Mouse (Mus musculus) liver, adult 2 months (tissue): ENCODE results near the gene Erg. TPM values are rescaled to one million over a fixed set of nuclear protein-coding genes. Genes with fewer than 3 reads are reported as not detected.
A peak's percentile ranks its signal among the peaks of the same experiment; 100 is the strongest.

Experiments
- DNase-seq: peaks from one replicate; pipeline ENCODE4 v3.0.0-alpha.2; 2011; ENCODE audit warnings: low read depth, low spot score; ENCODE audit errors: extremely low read depth
- H3K27ac ChIP-seq: fragments of 200-500 bp; replicated peaks from 2 replicates; pipeline ENCODE4 v1.5.1; 2012; ENCODE audit warnings: low read depth, mild to moderate bottlenecking, control low read depth, inconsistent platforms, low read length; ENCODE audit not compliant: insufficient read depth
- H3K27me3 ChIP-seq: fragments of 200-500 bp; 2 replicates; pipeline ENCODE4 v1.6.1; 2012; ENCODE audit warnings: mild to moderate bottlenecking, moderate library complexity, low read length, inconsistent platforms; ENCODE audit not compliant: control insufficient read depth, insufficient read depth
- H3K36me3 ChIP-seq: fragments of 200-500 bp; 2 replicates; pipeline ENCODE4 v1.6.1; 2012; ENCODE audit warnings: low read length, inconsistent platforms; ENCODE audit not compliant: control insufficient read depth, insufficient read depth
- H3K4me1 ChIP-seq: fragments of 200-500 bp; 2 replicates; pipeline ENCODE4 v1.6.1; 2011; ENCODE audit warnings: low read length; ENCODE audit not compliant: control insufficient read depth, insufficient read depth
- H3K4me3 ChIP-seq: fragments of 200-500 bp; 2 replicates; pipeline ENCODE4 v1.5.1; 2011; ENCODE audit warnings: low read depth, mild to moderate bottlenecking, control low read depth, low read length, moderate library complexity; ENCODE audit not compliant: insufficient read depth
- H3K79me2 ChIP-seq: fragments of 200-500 bp; 2 replicates; pipeline ENCODE4 v1.6.1; 2012; ENCODE audit warnings: inconsistent platforms, mild to moderate bottlenecking, low read length, moderate library complexity; ENCODE audit not compliant: control insufficient read depth, insufficient read depth
- H3K9ac ChIP-seq: fragments of 200-500 bp; 2 replicates; pipeline ENCODE4 v1.6.1; 2012; ENCODE audit warnings: low read depth, mild to moderate bottlenecking, control low read depth, inconsistent platforms, low read length
- CTCF ChIP-seq: fragments of 200-500 bp; IDR thresholded peaks from 2 replicates; pipeline ENCODE4 v1.5.1; 2011; ENCODE audit warnings: low read depth, low read length, control low read depth
- POLR2A ChIP-seq: fragments of 200-500 bp; IDR thresholded peaks from 2 replicates; pipeline ENCODE4 v1.6.1; 2011; ENCODE audit warnings: low read length, control low read depth; ENCODE audit not compliant: insufficient read depth; ENCODE audit errors: extremely low read depth
- WGBS: fragments of 180-500 bp; shearing (Covaris S2); methylation state at CpG from one replicate; pipeline ENCODE4 v1.1.7; 2018; 5-methylcytosine and 5-hydroxymethylcytosine counted together
- polyA plus RNA-seq: library from polyadenylated mRNA; depleted of rRNA; stranded (reverse); fragments of >200 nt; gene quantifications from 2 replicates; pipeline ENCODE4 v1.2.3, GENCODE M21; 2012
- total RNA-seq: library from RNA; depleted of rRNA; stranded (reverse); fragments of >200 nt; gene quantifications from 2 replicates; pipeline ENCODE4 v1.2.3, GENCODE M21; 2014

Erg gene
- total and polyA plus RNA-seq, 2 experiments, result 4.8 to 5.6 TPM

DNA sequence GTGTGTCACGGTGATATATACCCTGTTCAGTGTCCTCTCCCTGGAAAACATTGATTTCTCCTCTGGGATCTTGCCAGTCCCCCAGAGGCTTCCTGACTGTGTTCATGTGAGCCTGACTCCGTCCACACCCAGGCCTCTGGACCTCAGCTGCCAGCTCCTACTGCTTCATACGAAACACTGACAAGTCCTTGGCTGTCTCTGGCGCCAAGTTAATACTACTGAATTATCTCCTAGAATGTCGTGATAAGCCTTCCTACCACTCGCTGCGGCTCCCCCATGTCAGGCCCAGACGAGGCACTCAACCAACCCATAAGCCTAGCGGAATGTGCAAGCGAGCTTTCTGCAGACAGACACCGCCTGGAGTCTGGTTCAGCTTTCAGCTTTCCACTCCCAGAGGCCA is 210.0 kb downstream of the Erg start:
- H3K36me3 ChIP-seq, result no peaks in the 10 kb centered on the region
- no peaks in the 10 kb centered on the region for H3K79me2 ChIP-seq
- no peaks in the 10 kb centered on the region for H3K27me3 ChIP-seq
- H3K9ac ChIP-seq, result no peak overlapping the region
- no peak overlapping the region for H3K4me3 ChIP-seq
- WGBS, result 66% methylated on average over 11 of the region's 11 CpGs
- no peak for TF ChIP-seq POLR2A
- no peak for TF ChIP-seq CTCF
- no peaks in the 10 kb centered on the region; the same call in 1 of the 2 replicates for H3K4me1 ChIP-seq
- H3K27ac ChIP-seq, result no peak overlapping the region
- no peak for DNase-seq

DNA sequence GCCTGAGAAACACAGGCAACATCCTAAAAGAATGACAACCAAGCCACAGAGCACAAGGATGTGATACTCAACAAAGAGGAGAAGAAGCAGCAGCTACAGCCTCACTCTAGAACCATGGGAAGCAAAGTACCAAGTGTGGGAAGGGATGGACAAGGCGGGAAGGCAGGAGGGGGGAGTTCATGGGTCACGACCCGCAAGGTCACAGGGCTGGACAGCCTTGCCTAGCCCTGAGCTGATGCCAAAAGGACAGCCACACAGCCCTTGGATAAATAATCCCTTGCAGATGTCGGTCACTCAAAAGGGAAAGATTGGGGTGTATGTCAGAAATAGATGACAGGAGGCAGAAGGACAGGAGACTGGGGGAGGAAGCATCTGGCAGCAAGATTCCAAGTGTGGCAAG is 211.7 kb downstream of the Erg start:
- no peak overlapping the region for H3K9ac ChIP-seq
- 45% methylated on average over 4 of the region's 4 CpGs for WGBS
- TF ChIP-seq POLR2A, result no peak
- TF ChIP-seq CTCF, result no peak

DNA sequence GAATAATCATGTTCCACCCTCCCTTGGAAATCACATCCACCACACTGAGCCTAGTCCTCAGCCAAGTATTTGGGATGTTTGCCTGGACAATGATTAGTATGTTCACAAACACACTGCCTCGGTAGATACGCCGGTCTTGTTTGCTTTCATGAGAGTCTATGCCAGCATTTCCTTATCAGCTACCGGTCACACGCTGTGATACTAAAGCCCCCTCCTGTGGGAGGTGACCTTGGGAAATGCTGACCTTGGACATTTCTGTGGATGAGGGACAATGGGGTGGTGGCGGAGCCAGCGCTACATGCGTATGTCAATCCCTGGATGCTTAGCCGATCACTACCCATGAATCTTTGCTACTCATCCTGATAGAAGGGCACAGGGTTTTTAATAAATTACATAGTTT is 213.4 kb downstream of the Erg start:
- peak; percentile 15 for DNase-seq
- TF ChIP-seq POLR2A, result no peak
- TF ChIP-seq CTCF, result no peak
- Histone ChIP-seq H3K79me2 (no peaks in the 10 kb centered on the region), H3K9ac (no peak overlapping the region), H3K4me3 (no peak overlapping the region), H3K27ac (no peak overlapping the region), H3K4me1 (no peaks in the 10 kb centered on the region; the same call in 1 of the 2 replicates), H3K27me3 (no peaks in the 10 kb centered on the region), H3K36me3 (no peaks in the 10 kb centered on the region)
- WGBS, result 48% methylated on average over 9 of the region's 9 CpGs

More for the DNA sequence above, 211.7 kb downstream of the Erg start:
- DNase-seq, result no peak
- no peaks in the 10 kb centered on the region for H3K79me2 ChIP-seq
- H3K36me3 ChIP-seq, result no peaks in the 10 kb centered on the region
- no peak overlapping the region; the same call in 1 of the 2 replicates for H3K27ac ChIP-seq
- H3K4me1 ChIP-seq, result no peaks in the 10 kb centered on the region; the same call in 1 of the 2 replicates
- H3K27me3 ChIP-seq, result no peaks in the 10 kb centered on the region
- no peak overlapping the region for H3K4me3 ChIP-seq

DNA sequence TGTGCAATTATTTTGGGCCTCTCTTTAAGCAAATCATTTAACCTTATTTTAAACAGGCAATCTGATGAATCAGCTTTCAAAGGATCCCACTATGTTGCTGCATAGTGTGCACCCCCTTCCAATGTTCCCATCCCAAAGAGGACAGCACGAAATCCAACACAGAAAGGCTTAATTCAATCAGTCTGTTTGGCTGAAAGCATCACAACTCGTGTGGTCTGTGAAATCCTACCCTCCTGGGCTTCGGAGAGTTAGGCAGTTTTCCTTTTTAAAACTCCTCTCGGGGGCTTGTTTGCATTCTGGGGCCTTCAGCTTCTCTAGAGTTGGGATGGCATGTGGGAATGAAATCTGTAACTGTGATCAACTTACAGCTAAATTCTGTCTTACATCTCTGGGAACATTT is 214.7 kb downstream of the Erg start:
- Histone ChIP-seq H3K79me2 (no peaks in the 10 kb centered on the region), H3K4me3 (no peak overlapping the region), H3K27ac (no peak overlapping the region), H3K9ac (no peak overlapping the region), H3K27me3 (no peaks in the 10 kb centered on the region), H3K4me1 (no peaks in the 10 kb centered on the region; the same call in 1 of the 2 replicates), H3K36me3 (no peaks in the 10 kb centered on the region)
- no peak for DNase-seq
- 81% methylated on average over 4 of the region's 4 CpGs for WGBS
- no peak for TF ChIP-seq CTCF
- TF ChIP-seq POLR2A, result no peak

DNA sequence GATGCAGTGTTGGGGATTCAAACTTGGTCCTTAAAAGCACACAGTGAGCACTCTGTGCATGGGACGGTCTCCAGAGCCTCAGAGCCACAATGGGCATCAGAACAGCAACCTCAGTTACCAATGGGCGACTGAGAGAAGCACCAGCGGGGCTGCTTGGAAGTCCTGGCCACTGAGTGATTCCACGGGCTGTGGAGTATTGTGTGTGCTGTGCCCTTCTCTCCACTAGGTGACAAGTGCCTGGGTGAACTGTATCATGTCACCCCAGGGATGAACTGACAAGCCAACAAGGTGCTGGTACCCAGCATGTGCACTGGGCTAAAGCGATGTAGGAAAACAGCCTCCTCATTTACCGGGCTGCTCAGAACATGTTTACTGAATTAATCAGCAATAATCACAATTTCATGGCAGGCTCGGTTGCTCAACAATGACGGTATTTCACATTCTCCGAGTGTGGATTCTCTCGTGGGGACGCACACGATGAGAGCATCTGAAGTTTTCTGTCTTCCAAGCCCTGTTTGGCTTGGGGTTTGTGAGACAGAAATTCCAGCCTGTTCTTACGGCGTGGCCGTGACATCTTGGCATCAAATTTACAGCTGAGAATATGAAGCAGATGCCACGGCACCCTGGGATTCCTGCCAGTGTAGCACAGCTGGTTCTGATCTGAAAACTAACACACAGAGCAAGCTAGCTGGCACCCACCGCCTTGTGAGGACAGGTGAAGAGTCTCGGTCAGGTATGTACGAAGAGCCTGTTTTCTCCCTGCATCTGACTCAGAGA is 219.2 kb downstream of the Erg start:
- Histone ChIP-seq H3K9ac (no peak overlapping the region), H3K4me1 (no peaks in the 10 kb centered on the region), H3K4me3 (no peak overlapping the region), H3K36me3 (no peaks in the 10 kb centered on the region), H3K27me3 (no peaks in the 10 kb centered on the region), H3K79me2 (no peaks in the 10 kb centered on the region), H3K27ac (no peak overlapping the region)
- TF ChIP-seq CTCF, result no peak
- no peak for TF ChIP-seq POLR2A
- 92% methylated on average over 19 of the region's 19 CpGs for WGBS
- no peak for DNase-seq

DNA sequence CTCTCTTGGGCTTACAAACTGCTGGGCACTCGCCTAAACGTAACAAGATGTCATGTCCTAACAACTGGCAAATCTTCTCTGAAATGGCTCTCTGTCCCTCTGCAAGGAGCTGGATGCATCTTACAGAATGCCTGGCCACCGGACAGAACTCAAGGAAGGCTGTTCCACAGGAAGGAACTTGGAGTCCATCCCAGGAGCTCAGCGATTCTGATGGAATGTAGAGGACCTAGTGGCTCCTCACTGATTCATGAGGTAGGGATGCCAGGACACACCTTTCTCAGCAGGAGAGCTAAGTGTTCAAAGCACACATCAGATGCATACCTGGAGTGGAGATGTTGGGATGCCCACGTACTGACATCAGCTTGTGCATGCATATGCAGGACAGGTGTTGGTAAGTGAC is 221.2 kb downstream of the Erg start:
- WGBS, result 88% methylated on average over 5 of the region's 5 CpGs
- no peak overlapping the region for H3K9ac ChIP-seq
- H3K79me2 ChIP-seq, result no peaks in the 10 kb centered on the region
- H3K27ac ChIP-seq, result no peak overlapping the region
- TF ChIP-seq POLR2A (no peak), CTCF (no peak)
- H3K4me3 ChIP-seq, result no peak overlapping the region
- no peaks in the 10 kb centered on the region for H3K36me3 ChIP-seq
- H3K27me3 ChIP-seq, result no peaks in the 10 kb centered on the region
- H3K4me1 ChIP-seq, result no peaks in the 10 kb centered on the region; the same call in 1 of the 2 replicates
- no peak for DNase-seq
